Mouse (Mus musculus): ENCODE results near the gene Gm3259. TPM values are rescaled to one million over a fixed set of nuclear protein-coding genes. Genes with fewer than 3 reads are reported as not detected.
"Not testable (repeated sequence)": the region's sequence is repeated elsewhere in the genome, so short reads cannot be mapped to it uniquely, and the experiment has no call there.

Gene Gm3259
- total RNA-seq (2021): not detected
- not detected in 2 replicates for polyA plus RNA-seq (2012; rRNA removed)
- long read RNA-seq: 0 reads

GRCm38 (mm10) chr5:95305611-95306010 is at the start of gene Gm3259:
Gm3259 (plus strand) TSS chr5:95305911.
- DNase-seq: not testable (repeated sequence)

GRCm38 (mm10) chr5:95272668-95273067 is 33.0 kb upstream of the Gm3259 start, which contains the start of gene Gm10424:
Gm10424 (minus strand) TSS chr5:95272768.
- not testable (repeated sequence) for DNase-seq

Other genes with a start within 250 kb of the Gm3259 start
- gene Gm7942, start 199.0 kb upstream of the Gm3259 start, total RNA-seq (2021): not detected
- gene Gm7942, start 199.0 kb upstream of the Gm3259 start, polyA plus RNA-seq (2012; rRNA removed): not detected in 2 replicates
- not detected for gene Gm16513, start 123.3 kb upstream of the Gm3259 start, total RNA-seq (2021)
- gene Gm16513, start 123.3 kb upstream of the Gm3259 start, polyA plus RNA-seq (2012; rRNA removed): not detected in 2 replicates
- gene Gm10424, start 33.1 kb upstream of the Gm3259 start, total RNA-seq (2021): not detected
- gene Gm10424, start 33.1 kb upstream of the Gm3259 start, polyA plus RNA-seq (2012; rRNA removed): not detected in 2 replicates
- not detected for gene D5Ertd577e, start 150.9 kb downstream of the Gm3259 start, total RNA-seq (2021)
- gene D5Ertd577e, start 150.9 kb downstream of the Gm3259 start, polyA plus RNA-seq (2012; rRNA removed): not detected in 2 replicates
- gene Gm3286, start 204.8 kb downstream of the Gm3259 start, total RNA-seq (2021): not detected
- gene Gm3286, start 204.8 kb downstream of the Gm3259 start, polyA plus RNA-seq (2012; rRNA removed): not detected in 2 replicates